Mouse (Mus musculus): ENCODE data around the gene Ampd3. TPM values are rescaled to one million over a fixed set of nuclear protein-coding genes. Genes with fewer than 3 reads are reported as not detected.

Gene Ampd3
- polyA plus RNA-seq, 1 experiment from 2014 or later: 3.0 TPM

GRCm38 (mm10) chr7:110736914-110737313 is 31.1 kb upstream of the Ampd3 start:
- 35% methylated on average over 2 of the region's 2 CpGs for WGBS
- H3K27me3 ChIP-seq (ENCODE audit: control insufficient read depth, insufficient read depth, low read depth, low read length): no peaks in the 10 kb centered on the region
- peaks cover 6% of the 10 kb centered on the region for H3K4me1 ChIP-seq (replicated peaks; ENCODE audit: control insufficient read depth, insufficient read depth, low read length)
- no peak overlapping the region for H3K27ac ChIP-seq (ENCODE audit: low read length)
- no peaks in the 10 kb centered on the region for H3K36me3 ChIP-seq (ENCODE audit: control insufficient read depth, insufficient read depth, low read length)
- H3K4me2 ChIP-seq (ENCODE audit: low read depth, low read length): no peak overlapping the region
- ATAC-seq (ENCODE audit: low read depth): no peak
- no peak overlapping the region for H3K9ac ChIP-seq (ENCODE audit: low read length)
- H3K9me3 ChIP-seq (ENCODE audit: control insufficient read depth, low read length): no peaks in the 10 kb centered on the region
- no peak overlapping the region for H3K4me3 ChIP-seq (ENCODE audit: low read length)

- Histone ChIP-seq H3K4me1 (replicated peaks; ENCODE audit: control insufficient read depth, insufficient read depth, low read length) (peaks cover 6% of the 10 kb centered on the region), H3K27me3 (ENCODE audit: control insufficient read depth, insufficient read depth, low read depth, low read length) (no peaks in the 10 kb centered on the region), H3K4me2 (ENCODE audit: low read depth, low read length) (no peak overlapping the region), H3K9me3 (ENCODE audit: control insufficient read depth, low read length) (no peaks in the 10 kb centered on the region), H3K9ac (ENCODE audit: low read length) (no peak overlapping the region), H3K27ac (ENCODE audit: low read length) (no peak overlapping the region), H3K36me3 (ENCODE audit: control insufficient read depth, insufficient read depth, low read length) (no peaks in the 10 kb centered on the region), H3K4me3 (ENCODE audit: low read length) (no peak overlapping the region)
- 44% methylated on average over 5 of the region's 5 CpGs for WGBS
- no peak for ATAC-seq (ENCODE audit: low read depth)
Measured at GRCm38 (mm10) chr7:110739764-110740163, 28.2 kb upstream of the Ampd3 start.

GRCm38 (mm10) chr7:110740188-110740587 is 27.8 kb upstream of the Ampd3 start:
- no peaks in the 10 kb centered on the region for H3K36me3 ChIP-seq (ENCODE audit: control insufficient read depth, insufficient read depth, low read length)
- H3K27ac ChIP-seq (ENCODE audit: low read length): no peak overlapping the region
- peaks cover 6% of the 10 kb centered on the region for H3K4me1 ChIP-seq (replicated peaks; ENCODE audit: control insufficient read depth, insufficient read depth, low read length)
- H3K4me2 ChIP-seq (ENCODE audit: low read depth, low read length): no peak overlapping the region
- ATAC-seq (ENCODE audit: low read depth): peak; percentile 69
- H3K4me3 ChIP-seq (ENCODE audit: low read length): no peak overlapping the region
- no peak overlapping the region for H3K9ac ChIP-seq (ENCODE audit: low read length)
- H3K9me3 ChIP-seq (ENCODE audit: control insufficient read depth, low read length): no peaks in the 10 kb centered on the region
- H3K27me3 ChIP-seq (ENCODE audit: control insufficient read depth, insufficient read depth, low read depth, low read length): no peaks in the 10 kb centered on the region
- WGBS: 45% methylated on average over 2 of the region's 2 CpGs

GRCm38 (mm10) chr7:110742022-110742421 is 26.0 kb upstream of the Ampd3 start:
- Histone ChIP-seq H3K27me3 (ENCODE audit: control insufficient read depth, insufficient read depth, low read depth, low read length) (no peaks in the 10 kb centered on the region), H3K9ac (ENCODE audit: low read length) (no peak overlapping the region), H3K4me2 (ENCODE audit: low read depth, low read length) (no peak overlapping the region), H3K4me1 (replicated peaks; ENCODE audit: control insufficient read depth, insufficient read depth, low read length) (peaks cover 6% of the 10 kb centered on the region), H3K27ac (ENCODE audit: low read length) (no peak overlapping the region), H3K36me3 (ENCODE audit: control insufficient read depth, insufficient read depth, low read length) (no peaks in the 10 kb centered on the region), H3K4me3 (ENCODE audit: low read length) (no peak overlapping the region), H3K9me3 (ENCODE audit: control insufficient read depth, low read length) (no peaks in the 10 kb centered on the region)
- ATAC-seq (ENCODE audit: low read depth): no peak
- 87% methylated on average over 5 of the region's 5 CpGs for WGBS

- Histone ChIP-seq H3K27ac (ENCODE audit: low read length) (no peak overlapping the region), H3K4me3 (ENCODE audit: low read length) (no peak overlapping the region), H3K9me3 (ENCODE audit: control insufficient read depth, low read length) (no peaks in the 10 kb centered on the region), H3K4me2 (ENCODE audit: low read depth, low read length) (no peak overlapping the region), H3K9ac (ENCODE audit: low read length) (no peak overlapping the region), H3K27me3 (ENCODE audit: control insufficient read depth, insufficient read depth, low read depth, low read length) (no peaks in the 10 kb centered on the region), H3K36me3 (ENCODE audit: control insufficient read depth, insufficient read depth, low read length) (no peaks in the 10 kb centered on the region), H3K4me1 (replicated peaks; ENCODE audit: control insufficient read depth, insufficient read depth, low read length) (no peaks in the 10 kb centered on the region)
- WGBS: 76% methylated on average over 5 of the region's 5 CpGs
- ATAC-seq (ENCODE audit: low read depth): no peak
Measured at GRCm38 (mm10) chr7:110746087-110746562, 21.9 kb upstream of the Ampd3 start.

GRCm38 (mm10) chr7:110746809-110747208 is 21.2 kb upstream of the Ampd3 start:
- no peak for ATAC-seq (ENCODE audit: low read depth)
- 54% methylated on average over 2 of the region's 2 CpGs for WGBS

GRCm38 (mm10) chr7:110750834-110751233 is 17.2 kb upstream of the Ampd3 start:
- no peak overlapping the region for H3K27ac ChIP-seq (ENCODE audit: low read length)
- H3K36me3 ChIP-seq (ENCODE audit: control insufficient read depth, insufficient read depth, low read length): no peaks in the 10 kb centered on the region
- H3K4me2 ChIP-seq (ENCODE audit: low read depth, low read length): no peak overlapping the region
- 47% methylated on average over 4 of the region's 4 CpGs for WGBS
- no peak overlapping the region for H3K4me3 ChIP-seq (ENCODE audit: low read length)
- no peaks in the 10 kb centered on the region for H3K27me3 ChIP-seq (ENCODE audit: control insufficient read depth, insufficient read depth, low read depth, low read length)
- H3K9me3 ChIP-seq (ENCODE audit: control insufficient read depth, low read length): no peaks in the 10 kb centered on the region
- no peak overlapping the region for H3K9ac ChIP-seq (ENCODE audit: low read length)
- no peaks in the 10 kb centered on the region for H3K4me1 ChIP-seq (replicated peaks; ENCODE audit: control insufficient read depth, insufficient read depth, low read length)
- ATAC-seq (ENCODE audit: low read depth): no peak

More at GRCm38 (mm10) chr7:110746809-110747208, 21.2 kb upstream of the Ampd3 start:
- Histone ChIP-seq H3K9ac (ENCODE audit: low read length) (no peak overlapping the region), H3K27ac (ENCODE audit: low read length) (no peak overlapping the region), H3K9me3 (ENCODE audit: control insufficient read depth, low read length) (no peaks in the 10 kb centered on the region), H3K36me3 (ENCODE audit: control insufficient read depth, insufficient read depth, low read length) (no peaks in the 10 kb centered on the region), H3K4me1 (replicated peaks; ENCODE audit: control insufficient read depth, insufficient read depth, low read length) (no peaks in the 10 kb centered on the region), H3K4me2 (ENCODE audit: low read depth, low read length) (no peak overlapping the region), H3K27me3 (ENCODE audit: control insufficient read depth, insufficient read depth, low read depth, low read length) (no peaks in the 10 kb centered on the region), H3K4me3 (ENCODE audit: low read length) (no peak overlapping the region)

- ATAC-seq (ENCODE audit: low read depth): no peak
- no peaks in the 10 kb centered on the region for H3K4me1 ChIP-seq (replicated peaks; ENCODE audit: control insufficient read depth, insufficient read depth, low read length)
- WGBS: 67% methylated on average over 1 of the region's 1 CpGs
- no peak overlapping the region for H3K4me3 ChIP-seq (ENCODE audit: low read length)
- no peaks in the 10 kb centered on the region for H3K36me3 ChIP-seq (ENCODE audit: control insufficient read depth, insufficient read depth, low read length)
- no peak overlapping the region for H3K9ac ChIP-seq (ENCODE audit: low read length)
- H3K27ac ChIP-seq (ENCODE audit: low read length): no peak overlapping the region
- no peak overlapping the region for H3K4me2 ChIP-seq (ENCODE audit: low read depth, low read length)
- H3K27me3 ChIP-seq (ENCODE audit: control insufficient read depth, insufficient read depth, low read depth, low read length): no peaks in the 10 kb centered on the region
- no peaks in the 10 kb centered on the region for H3K9me3 ChIP-seq (ENCODE audit: control insufficient read depth, low read length)
Measured at GRCm38 (mm10) chr7:110751634-110752033, 16.4 kb upstream of the Ampd3 start.

GRCm38 (mm10) chr7:110753310-110753709 is 14.7 kb upstream of the Ampd3 start:
- no peaks in the 10 kb centered on the region for H3K9me3 ChIP-seq (ENCODE audit: control insufficient read depth, low read length)
- H3K36me3 ChIP-seq (ENCODE audit: control insufficient read depth, insufficient read depth, low read length): no peaks in the 10 kb centered on the region
- H3K27me3 ChIP-seq (ENCODE audit: control insufficient read depth, insufficient read depth, low read depth, low read length): no peaks in the 10 kb centered on the region
- H3K4me2 ChIP-seq (ENCODE audit: low read depth, low read length): no peak overlapping the region
- 84% methylated on average over 1 of the region's 1 CpGs for WGBS
- H3K9ac ChIP-seq (ENCODE audit: low read length): no peak overlapping the region
- no peak for ATAC-seq (ENCODE audit: low read depth)
- no peak overlapping the region for H3K4me3 ChIP-seq (ENCODE audit: low read length)
- no peak overlapping the region for H3K27ac ChIP-seq (ENCODE audit: low read length)
- H3K4me1 ChIP-seq (replicated peaks; ENCODE audit: control insufficient read depth, insufficient read depth, low read length): no peaks in the 10 kb centered on the region

- Histone ChIP-seq H3K9ac (ENCODE audit: low read length) (no peak overlapping the region), H3K4me3 (ENCODE audit: low read length) (no peak overlapping the region), H3K9me3 (ENCODE audit: control insufficient read depth, low read length) (no peaks in the 10 kb centered on the region), H3K4me2 (ENCODE audit: low read depth, low read length) (no peak overlapping the region), H3K36me3 (ENCODE audit: control insufficient read depth, insufficient read depth, low read length) (no peaks in the 10 kb centered on the region), H3K4me1 (replicated peaks; ENCODE audit: control insufficient read depth, insufficient read depth, low read length) (no peaks in the 10 kb centered on the region), H3K27me3 (ENCODE audit: control insufficient read depth, insufficient read depth, low read depth, low read length) (no peaks in the 10 kb centered on the region), H3K27ac (ENCODE audit: low read length) (no peak overlapping the region)
- WGBS: 39% methylated on average over 5 of the region's 5 CpGs
- no peak for ATAC-seq (ENCODE audit: low read depth)
Measured at GRCm38 (mm10) chr7:110753926-110754330, 14.1 kb upstream of the Ampd3 start.
